Mouse (Mus musculus) left cerebral cortex, adult 11 months (tissue): ENCODE results near the gene Ldb2.
A peak's percentile ranks its signal among the peaks of the same experiment; 100 is the strongest.

Experiments used
- DNase-seq: peaks from one replicate; pipeline ENCODE4 v3.0.0; 2022; ENCODE audit warnings: low spot score

Gene Ldb2

GRCm38 (mm10) chr5:44543472-44544132 is 255.9 kb downstream of the Ldb2 start:
- DNase-seq: no peak

GRCm38 (mm10) chr5:44541748-44542147 is 257.7 kb downstream of the Ldb2 start:
- no peak for DNase-seq

- DNase-seq: no peak
Observed at GRCm38 (mm10) chr5:44538687-44539086, 260.8 kb downstream of the Ldb2 start.

- DNase-seq: peak; percentile 80
Observed at GRCm38 (mm10) chr5:44538000-44538395, 261.5 kb downstream of the Ldb2 start.

GRCm38 (mm10) chr5:44537316-44537999 is 262.0 kb downstream of the Ldb2 start:
- DNase-seq: no peak

GRCm38 (mm10) chr5:44529466-44529865 is 270.0 kb downstream of the Ldb2 start:
- DNase-seq: no peak

GRCm38 (mm10) chr5:44529001-44529400 is 270.5 kb downstream of the Ldb2 start:
- DNase-seq: no peak

GRCm38 (mm10) chr5:44505221-44505620 is 294.3 kb downstream of the Ldb2 start:
- DNase-seq: no peak

GRCm38 (mm10) chr5:44504786-44505185 is 294.7 kb downstream of the Ldb2 start:
- no peak for DNase-seq

GRCm38 (mm10) chr5:44498229-44498628 is 301.3 kb downstream of the Ldb2 start:
- DNase-seq: no peak

GRCm38 (mm10) chr5:44496854-44497253 is 302.6 kb downstream of the Ldb2 start:
- no peak for DNase-seq

- DNase-seq: no peak
Observed at GRCm38 (mm10) chr5:44495092-44495491, 304.4 kb downstream of the Ldb2 start.

- DNase-seq: no peak
Observed at GRCm38 (mm10) chr5:44494133-44494532, 305.3 kb downstream of the Ldb2 start.

- no peak for DNase-seq
Observed at GRCm38 (mm10) chr5:44491526-44491925, 308.0 kb downstream of the Ldb2 start.

GRCm38 (mm10) chr5:44490462-44490861 is 309.0 kb downstream of the Ldb2 start:
- DNase-seq: no peak

- DNase-seq: peak; percentile 27
Observed at GRCm38 (mm10) chr5:44483426-44484106, 315.9 kb downstream of the Ldb2 start.

GRCm38 (mm10) chr5:44481406-44481805 is 318.1 kb downstream of the Ldb2 start:
- no peak for DNase-seq

GRCm38 (mm10) chr5:44476356-44476755 is 323.1 kb downstream of the Ldb2 start:
- DNase-seq: no peak

- DNase-seq: no peak
Observed at GRCm38 (mm10) chr5:44475543-44475942, 323.9 kb downstream of the Ldb2 start.

- DNase-seq: no peak
Observed at GRCm38 (mm10) chr5:44473857-44474762, 325.4 kb downstream of the Ldb2 start.

- no peak for DNase-seq
Observed at GRCm38 (mm10) chr5:44465238-44465637, 334.2 kb downstream of the Ldb2 start.
